Mouse (Mus musculus) heart, embryonic 11.5 days (tissue): ENCODE results near the gene Tent4b. TPM values are rescaled to one million over a fixed set of nuclear protein-coding genes. Genes with fewer than 3 reads are reported as not detected.

Source experiments
- ATAC-seq: fragments of 200-750 bp; cut with Nextera tagmentation; replicated peaks from 2 replicates; pipeline ENCODE4 v1.8.0; 2017; ENCODE audit warnings: moderate library complexity; ENCODE audit not compliant: insufficient number of reproducible peaks, low FRiP score, low TSS enrichment
- H3K27ac ChIP-seq: fragments of 300-500 bp; sonication (generic); 2 replicates; pipeline ENCODE4 v1.5.1; 2014; ENCODE audit warnings: mild to moderate bottlenecking, low read depth, low read length
- H3K27me3 ChIP-seq: fragments of 300-500 bp; sonication (generic); 2 replicates; pipeline ENCODE4 v1.6.1; 2014; ENCODE audit warnings: mild to moderate bottlenecking, low read length, mixed read lengths; ENCODE audit not compliant: control insufficient read depth, insufficient read depth
- H3K36me3 ChIP-seq: fragments of 300-500 bp; sonication (generic); 2 replicates; pipeline ENCODE4 v1.6.1; 2014; ENCODE audit warnings: mild to moderate bottlenecking, low read length, moderate library complexity, mixed read lengths; ENCODE audit not compliant: control insufficient read depth, insufficient read depth
- H3K4me1 ChIP-seq: fragments of 300-500 bp; sonication (generic); 2 replicates; pipeline ENCODE4 v1.6.1; 2014; ENCODE audit warnings: low read length; ENCODE audit not compliant: control insufficient read depth, insufficient read depth
- H3K4me2 ChIP-seq: fragments of 300-500 bp; sonication (generic); 2 replicates; pipeline ENCODE4 v1.6.1; 2014; ENCODE audit warnings: mild to moderate bottlenecking, moderate library complexity
- H3K4me3 ChIP-seq: fragments of 300-500 bp; sonication (generic); 2 replicates; pipeline ENCODE4 v1.5.1; 2014; ENCODE audit warnings: low read depth, low read length
- H3K9ac ChIP-seq: fragments of 300-500 bp; sonication (generic); 2 replicates; pipeline ENCODE4 v1.6.1; 2014; ENCODE audit warnings: mild to moderate bottlenecking, low read depth, low read length, moderate library complexity
- H3K9me3 ChIP-seq: fragments of 300-500 bp; sonication (generic); replicated peaks from 2 replicates; pipeline ENCODE4 v1.6.1; 2016; ENCODE audit warnings: low read length; ENCODE audit not compliant: control insufficient read depth
- WGBS: fragments of 180-500 bp; shearing (Covaris S2); extraction: QIAGEN DNeasy Blood & Tissue Kit; methylation state at CpG from one replicate; pipeline ENCODE4 v1.1.7; 2014; ENCODE audit not compliant: insufficient replicate concordance; 5-methylcytosine and 5-hydroxymethylcytosine counted together
- polyA plus RNA-seq: library from polyadenylated mRNA; unstranded; fragments of >200 nt; fragmentation: Nextera tagmentation; extraction: Ambion mirVana; gene quantifications from 2 replicates; pipeline ENCODE4 v1.2.1, GENCODE M21; 2014

Gene Tent4b
- polyA plus RNA-seq = 8.5 and 9.7 TPM in 2 replicates

- Histone ChIP-seq H3K9ac (peak within 1 kb of the TSS; percentile 73), H3K27ac (peak within 1 kb of the TSS; percentile 98), H3K4me2 (peak within 1 kb of the TSS; percentile 80), H3K4me3 (peak within 1 kb of the TSS; percentile 83), H3K9me3 (no peaks in the 10 kb centered on the region), H3K27me3 (no peaks in the 10 kb centered on the region), H3K4me1 (peaks cover 18% of the 10 kb centered on the region), H3K36me3 (no peaks in the 10 kb centered on the region; the same call in 1 of the 2 replicates)
- ATAC-seq = peak; percentile 94
- WGBS = under 1% methylated on average over 75 of the region's 97 CpGs
These were observed at the start of gene Tent4b for GRCm38 (mm10) chr8:88198945-88199571. Gene Tent4b, plus strand, starts transcription at chr8:88199213.

- Histone ChIP-seq H3K9ac (no peak overlapping the region), H3K4me1 (no peaks in the 10 kb centered on the region), H3K4me3 (no peak overlapping the region), H3K9me3 (no peaks in the 10 kb centered on the region), H3K27ac (no peak overlapping the region), H3K4me2 (no peak overlapping the region), H3K36me3 (peaks cover 23% of the 10 kb centered on the region), H3K27me3 (no peaks in the 10 kb centered on the region)
- ATAC-seq = no peak
- WGBS = 94% methylated on average over 6 of the region's 6 CpGs
These were observed 48.1 kb upstream of the Tent4b start for GRCm38 (mm10) chr8:88150910-88151371.

- H3K36me3 ChIP-seq = peaks cover 42% of the 10 kb centered on the region
- no peaks in the 10 kb centered on the region for H3K27me3 ChIP-seq
- no peak for ATAC-seq
- WGBS = 89% methylated on average over 9 of the region's 10 CpGs
- H3K9ac ChIP-seq = no peak overlapping the region
- H3K4me1 ChIP-seq = no peaks in the 10 kb centered on the region
- no peak overlapping the region for H3K27ac ChIP-seq
- H3K4me2 ChIP-seq = no peak overlapping the region
- no peak overlapping the region for H3K4me3 ChIP-seq
- H3K9me3 ChIP-seq = no peaks in the 10 kb centered on the region
These were observed 38.6 kb upstream of the Tent4b start for GRCm38 (mm10) chr8:88160237-88160995.

- no peak overlapping the region for H3K27ac ChIP-seq
- peaks cover 42% of the 10 kb centered on the region for H3K36me3 ChIP-seq
- no peaks in the 10 kb centered on the region for H3K4me1 ChIP-seq
- ATAC-seq = no peak
- no peak overlapping the region for H3K4me3 ChIP-seq
- no peak overlapping the region for H3K9ac ChIP-seq
- H3K4me2 ChIP-seq = no peak overlapping the region
- 69% methylated on average over 5 of the region's 5 CpGs for WGBS
- no peaks in the 10 kb centered on the region for H3K9me3 ChIP-seq
- no peaks in the 10 kb centered on the region for H3K27me3 ChIP-seq
These were observed 37.6 kb upstream of the Tent4b start for GRCm38 (mm10) chr8:88161439-88161838.

DNA sequence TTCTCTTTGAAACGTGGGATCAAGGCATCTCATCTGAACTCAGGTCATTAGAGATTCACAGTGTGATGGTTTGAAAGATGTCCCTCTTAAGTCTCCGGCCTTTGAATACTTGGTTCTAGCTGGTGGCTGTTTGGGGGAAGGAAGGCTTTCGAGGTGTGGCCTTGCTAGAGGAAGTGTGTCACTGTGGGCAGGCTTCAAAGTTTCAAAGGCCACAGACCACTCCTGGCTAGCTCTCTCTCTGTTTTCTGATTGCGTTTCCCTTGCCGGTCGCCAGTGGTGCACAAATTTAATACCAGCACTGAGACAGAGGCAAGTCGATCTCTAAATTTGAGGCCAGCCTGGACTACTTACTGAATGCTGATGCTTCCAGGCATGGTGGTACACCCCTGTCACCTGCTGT lies 23.7 kb upstream of the Tent4b start:
- 86% methylated on average over 7 of the region's 7 CpGs for WGBS

GRCm38 (mm10) chr8:88177291-88177690 lies 21.7 kb upstream of the Tent4b start:
- Histone ChIP-seq H3K27ac (no peak overlapping the region), H3K4me1 (no peaks in the 10 kb centered on the region), H3K4me3 (no peak overlapping the region), H3K9me3 (no peaks in the 10 kb centered on the region), H3K9ac (no peak overlapping the region), H3K27me3 (no peaks in the 10 kb centered on the region), H3K36me3 (no peaks in the 10 kb centered on the region), H3K4me2 (no peak overlapping the region)
- no peak for ATAC-seq
- WGBS = 78% methylated on average over 8 of the region's 8 CpGs

More for the DNA sequence above, 23.7 kb upstream of the Tent4b start:
- H3K4me1 ChIP-seq = no peaks in the 10 kb centered on the region
- no peak overlapping the region for H3K9ac ChIP-seq
- no peak overlapping the region for H3K27ac ChIP-seq
- no peak overlapping the region for H3K4me2 ChIP-seq
- H3K4me3 ChIP-seq = no peak overlapping the region
- H3K36me3 ChIP-seq = 0 out of 2 replicates have a peak, but pooled peaks cover 5% of the 10 kb centered on the region
- H3K27me3 ChIP-seq = no peaks in the 10 kb centered on the region
- ATAC-seq = no peak
- H3K9me3 ChIP-seq = no peaks in the 10 kb centered on the region

- H3K9me3 ChIP-seq = no peaks in the 10 kb centered on the region
- 69% methylated on average over 2 of the region's 2 CpGs for WGBS
- H3K4me1 ChIP-seq = no peaks in the 10 kb centered on the region
- ATAC-seq = no peak
- H3K9ac ChIP-seq = no peak overlapping the region
- H3K4me2 ChIP-seq = no peak overlapping the region
- H3K27ac ChIP-seq = no peak overlapping the region
- no peaks in the 10 kb centered on the region for H3K36me3 ChIP-seq
- no peak overlapping the region for H3K4me3 ChIP-seq
- no peaks in the 10 kb centered on the region for H3K27me3 ChIP-seq
These were observed 15.9 kb upstream of the Tent4b start for GRCm38 (mm10) chr8:88183121-88183520.

GRCm38 (mm10) chr8:88184914-88185313 lies 14.1 kb upstream of the Tent4b start:
- ATAC-seq = no peak
- H3K9me3 ChIP-seq = no peaks in the 10 kb centered on the region

More at GRCm38 (mm10) chr8:88184914-88185313, 14.1 kb upstream of the Tent4b start:
- WGBS = 76% methylated on average over 1 of the region's 1 CpGs
- Histone ChIP-seq H3K4me2 (no peak overlapping the region), H3K27ac (no peak overlapping the region), H3K4me1 (no peaks in the 10 kb centered on the region), H3K9ac (no peak overlapping the region), H3K4me3 (no peak overlapping the region), H3K27me3 (no peaks in the 10 kb centered on the region), H3K36me3 (no peaks in the 10 kb centered on the region)
